In the genomic region with DNA sequence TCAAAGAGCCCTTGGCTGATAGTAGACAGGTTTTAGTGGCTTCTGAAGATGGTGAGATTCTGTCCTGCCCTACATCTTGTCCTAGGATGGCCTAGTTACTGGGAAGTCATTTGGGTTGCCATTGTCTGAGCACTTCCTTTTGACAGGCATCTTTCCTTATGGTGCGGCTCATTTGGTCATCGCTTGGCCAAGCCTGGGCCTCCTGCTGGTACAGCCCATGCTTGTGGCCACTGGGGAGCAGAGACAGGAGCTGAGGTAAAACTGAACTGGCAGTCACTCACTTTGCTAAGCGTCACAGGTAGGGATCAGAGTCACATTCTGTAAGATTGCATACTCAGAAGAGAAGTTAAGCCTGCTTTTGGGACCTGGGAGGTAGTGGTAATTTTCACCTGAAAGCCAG, we compare ENCODE assay signal across 17 mouse cellular contexts. TPM values are rescaled to one million over a fixed set of nuclear protein-coding genes. Genes with fewer than 3 reads are reported as not detected.
DNase-seq lines count a peak whose midpoint lies in the region; ATAC-seq and TF ChIP-seq lines count a peak whose summit lies in the region.
"Had no signal": no experiment of that assay in that cellular context is flagged by ENCODE, and none has a peak within 500 bp of the region (broad histone marks: within the 10 kb centered on the region; RNA-seq: fewer than 3 reads in every experiment).

No protein-coding gene starts in this region.

- H3K4me1 ChIP-seq in hindbrain, embryonic 12.5 days, result peaks cover 10% of the 10 kb centered on the region
- H3K4me1 ChIP-seq in hindbrain, embryonic 14.5 days (replicated peaks; ENCODE audit: control insufficient read depth, insufficient read depth, low read length), result peaks cover 13% of the 10 kb centered on the region
- peaks cover 17% of the 10 kb centered on the region for H3K4me1 ChIP-seq in midbrain, embryonic 10.5 days
- no peaks in the 10 kb centered on the region for H3K4me1 ChIP-seq in midbrain, postnatal 0 days (ENCODE audit: insufficient read depth, low read length)
- no peaks in the 10 kb centered on the region for H3K4me1 ChIP-seq in limb, embryonic 10.5 days
- H3K4me1 ChIP-seq: embryonic facial prominence, embryonic 12.5 days had no signal

- no peaks in the 10 kb centered on the region for H3K27me3 ChIP-seq in hindbrain, embryonic 12.5 days
- H3K27me3 ChIP-seq in hindbrain, embryonic 14.5 days (ENCODE audit: control insufficient read depth, insufficient read depth, low read length), result no peaks in the 10 kb centered on the region
- no peaks in the 10 kb centered on the region for H3K27me3 ChIP-seq in midbrain, embryonic 10.5 days (ENCODE audit: low read depth, poor library complexity, severe bottlenecking)
- H3K27me3 ChIP-seq in midbrain, postnatal 0 days (ENCODE audit: insufficient read depth, low read length), result no peaks in the 10 kb centered on the region
- no peaks in the 10 kb centered on the region for H3K27me3 ChIP-seq in limb, embryonic 10.5 days (ENCODE audit: low read depth, poor library complexity, severe bottlenecking)
- H3K27me3 ChIP-seq: embryonic facial prominence, embryonic 12.5 days; forebrain, embryonic 13.5 days; forebrain, embryonic 15.5 days had no signal

- TF ChIP-seq CTCF in midbrain, postnatal 0 days (IDR thresholded peaks at IDR 0.05), result no peak

- no peaks in the 10 kb centered on the region for H3K36me3 ChIP-seq in hindbrain, embryonic 12.5 days
- no peaks in the 10 kb centered on the region for H3K36me3 ChIP-seq in hindbrain, embryonic 14.5 days (replicated peaks; ENCODE audit: control insufficient read depth, insufficient read depth)
- no peaks in the 10 kb centered on the region for H3K36me3 ChIP-seq in midbrain, embryonic 10.5 days
- H3K36me3 ChIP-seq in midbrain, postnatal 0 days (ENCODE audit: insufficient read depth, low read length), result no peaks in the 10 kb centered on the region
- no peaks in the 10 kb centered on the region for H3K36me3 ChIP-seq in limb, embryonic 10.5 days
- H3K36me3 ChIP-seq: embryonic facial prominence, embryonic 10.5 days; embryonic facial prominence, embryonic 12.5 days; forebrain, embryonic 15.5 days had no signal

- ATAC-seq in hindbrain, embryonic 12.5 days (ENCODE audit: low FRiP score), result peak; percentile 29; the same call in 1 of the 2 replicates
- no peak for ATAC-seq in hindbrain, embryonic 14.5 days (ENCODE audit: low FRiP score)
- no peak for ATAC-seq in midbrain, postnatal 0 days (ENCODE audit: low FRiP score)

- H3K4me3 ChIP-seq in hindbrain, embryonic 12.5 days, result no peak overlapping the region
- no peak overlapping the region for H3K4me3 ChIP-seq in hindbrain, embryonic 14.5 days (replicated peaks; ENCODE audit: low read length)
- H3K4me3 ChIP-seq in midbrain, embryonic 10.5 days, result no peak overlapping the region
- H3K4me3 ChIP-seq in midbrain, postnatal 0 days (ENCODE audit: low read depth, low read length), result no peak overlapping the region
- no peak overlapping the region for H3K4me3 ChIP-seq in limb, embryonic 10.5 days
- H3K4me3 ChIP-seq: embryonic facial prominence, embryonic 10.5 days; embryonic facial prominence, embryonic 12.5 days; forebrain, embryonic 13.5 days; forebrain, embryonic 15.5 days had no signal

- no peak overlapping the region for H3K27ac ChIP-seq in hindbrain, embryonic 12.5 days
- no peak overlapping the region for H3K27ac ChIP-seq in hindbrain, embryonic 14.5 days
- 0 out of 2 replicates have a peak overlapping the region, but pooled peaks have one; percentile 28 for H3K27ac ChIP-seq in midbrain, embryonic 10.5 days (replicated peaks)
- H3K27ac ChIP-seq in midbrain, postnatal 0 days (ENCODE audit: low read depth, low read length), result no peak overlapping the region
- H3K27ac ChIP-seq in limb, embryonic 10.5 days, result no peak overlapping the region
- H3K27ac ChIP-seq: embryonic facial prominence, embryonic 10.5 days; embryonic facial prominence, embryonic 12.5 days; forebrain, embryonic 13.5 days had no signal

- DNase-seq in cerebellum, postnatal 25 days, result peak; percentile 52 to 68
- DNase-seq in cerebellum, adult 8-10 months, result no peak
- DNase-seq in hindbrain, embryonic 14.5 days (ENCODE audit: low spot score), result no peak
- no peak for DNase-seq in midbrain, embryonic 10.5 days (ENCODE audit: low spot score)
- no peak for DNase-seq in midbrain, postnatal 0 days (ENCODE audit: low spot score)
- peak; percentile 12 for DNase-seq in limb, embryonic 10.5 days (ENCODE audit: low spot score)
- no peak for DNase-seq in frontal cortex, adult 2 months (ENCODE audit: extremely low spot score in 1 of 2, low spot score in 1 of 2)
- DNase-seq: adrenal gland, adult 2 months; adrenal gland, postnatal 10 days; adrenal gland, postnatal 25 days; cerebellum, adult 9-11 months had no signal

- no peaks in the 10 kb centered on the region for H3K9me3 ChIP-seq in hindbrain, embryonic 12.5 days (replicated peaks)
- H3K9me3 ChIP-seq in hindbrain, embryonic 14.5 days (ENCODE audit: control insufficient read depth, low read length), result no peaks in the 10 kb centered on the region
- no peaks in the 10 kb centered on the region for H3K9me3 ChIP-seq in midbrain, embryonic 10.5 days (replicated peaks)
- no peaks in the 10 kb centered on the region for H3K9me3 ChIP-seq in midbrain, postnatal 0 days (ENCODE audit: low read length)
- no peaks in the 10 kb centered on the region for H3K9me3 ChIP-seq in limb, embryonic 10.5 days (replicated peaks)
- H3K9me3 ChIP-seq: embryonic facial prominence, embryonic 10.5 days; embryonic facial prominence, embryonic 12.5 days; forebrain, embryonic 13.5 days; forebrain, embryonic 15.5 days had no signal

- WGBS in hindbrain, embryonic 12.5 days, result 78% methylated on average over 3 of the region's 3 CpGs
- 81% methylated on average over 3 of the region's 3 CpGs for whole genome bisulfite sequencing in hindbrain, embryonic 14.5 days
- 87% methylated on average over 3 of the region's 3 CpGs for WGBS in midbrain, embryonic 10.5 days
- WGBS in midbrain, postnatal 0 days, result 76% methylated on average over 3 of the region's 3 CpGs
- 90% methylated on average over 3 of the region's 3 CpGs for WGBS in limb, embryonic 10.5 days

- H3K9ac ChIP-seq in hindbrain, embryonic 12.5 days, result no peak overlapping the region
- H3K9ac ChIP-seq in hindbrain, embryonic 14.5 days, result no peak overlapping the region
- no peak overlapping the region for H3K9ac ChIP-seq in midbrain, postnatal 0 days (replicated peaks; ENCODE audit: low read length, poor library complexity, severe bottlenecking)
- H3K9ac ChIP-seq: embryonic facial prominence, embryonic 12.5 days; forebrain, embryonic 13.5 days; forebrain, postnatal 0 days had no signal

- H3K4me2 ChIP-seq in hindbrain, embryonic 12.5 days (replicated peaks), result no peak overlapping the region
- no peak overlapping the region for H3K4me2 ChIP-seq in hindbrain, embryonic 14.5 days (replicated peaks)
- H3K4me2 ChIP-seq in midbrain, postnatal 0 days (ENCODE audit: low read depth, low read length, poor library complexity, severe bottlenecking), result no peak overlapping the region
- H3K4me2 ChIP-seq: embryonic facial prominence, embryonic 12.5 days; forebrain, embryonic 13.5 days; forebrain, embryonic 15.5 days had no signal

RNA-seq across cellular contexts. Expression of gene Dst, which starts 24.2 kb away (rescaled TPM):
- 38.7 and 44.5 TPM in 2 replicates for polyA plus RNA-seq in hindbrain, embryonic 12.5 days (2016; fragmentation: Nextera tagmentation; extraction: Ambion mirVana)
- 58.1 and 63.1 TPM in 2 replicates for polyA plus RNA-seq in hindbrain, embryonic 14.5 days (2014; fragmentation: Nextera tagmentation; extraction: Ambion mirVana)
- 18.8 and 25.8 TPM in 2 replicates for polyA plus RNA-seq in midbrain, embryonic 10.5 days (2016; fragmentation: Nextera tagmentation; extraction: Ambion mirVana)
- 155 and 184 TPM in 2 replicates for total RNA-seq in midbrain, postnatal 0 days (2014; rRNA removed)
- 25.7 and 31.7 TPM in 2 replicates for polyA plus RNA-seq in midbrain, postnatal 0 days (2015; fragmentation: Nextera tagmentation; extraction: Ambion mirVana)
- 7.2 and 9.7 TPM in 2 replicates for polyA plus RNA-seq in limb, embryonic 10.5 days (2016; fragmentation: Nextera tagmentation; extraction: Ambion mirVana)
- polyA plus RNA-seq in frontal cortex, adult 2 months (2012; rRNA removed), result 80.7 and 80.9 TPM in 2 replicates

RNA-seq across cellular contexts. Expression of gene Bend6, which starts 24.6 kb away (rescaled TPM):
- polyA plus RNA-seq in hindbrain, embryonic 12.5 days (2016; fragmentation: Nextera tagmentation; extraction: Ambion mirVana), result 4.4 and 5.6 TPM in 2 replicates
- polyA plus RNA-seq in hindbrain, embryonic 14.5 days (2014; fragmentation: Nextera tagmentation; extraction: Ambion mirVana), result 55.9 and 75.5 TPM in 2 replicates
- polyA plus RNA-seq in midbrain, embryonic 10.5 days (2016; fragmentation: Nextera tagmentation; extraction: Ambion mirVana), result 1.5 and 1.7 TPM in 2 replicates
- 115 and 128 TPM in 2 replicates for total RNA-seq in midbrain, postnatal 0 days (2014; rRNA removed)
- 92.0 and 96.9 TPM in 2 replicates for polyA plus RNA-seq in midbrain, postnatal 0 days (2015; fragmentation: Nextera tagmentation; extraction: Ambion mirVana)
- polyA plus RNA-seq in limb, embryonic 10.5 days (2016; fragmentation: Nextera tagmentation; extraction: Ambion mirVana), result 1.2 and 1.5 TPM in 2 replicates
- 93.6 and 97.2 TPM in 2 replicates for polyA plus RNA-seq in frontal cortex, adult 2 months (2012; rRNA removed)

Comparison
In these comparisons a context has a peak if more than half of its experiments do, and no peak if none do; other contexts are left out.
1. DNase-seq: peak in cerebellum, postnatal 25 days (2 of 2) and limb, embryonic 10.5 days (single experiment); none in cerebellum, adult 8-10 months (single experiment), hindbrain, embryonic 14.5 days (single experiment), midbrain, embryonic 10.5 days (single experiment), midbrain, postnatal 0 days (single experiment) and frontal cortex, adult 2 months (0 of 2).